In the genomic region with DNA sequence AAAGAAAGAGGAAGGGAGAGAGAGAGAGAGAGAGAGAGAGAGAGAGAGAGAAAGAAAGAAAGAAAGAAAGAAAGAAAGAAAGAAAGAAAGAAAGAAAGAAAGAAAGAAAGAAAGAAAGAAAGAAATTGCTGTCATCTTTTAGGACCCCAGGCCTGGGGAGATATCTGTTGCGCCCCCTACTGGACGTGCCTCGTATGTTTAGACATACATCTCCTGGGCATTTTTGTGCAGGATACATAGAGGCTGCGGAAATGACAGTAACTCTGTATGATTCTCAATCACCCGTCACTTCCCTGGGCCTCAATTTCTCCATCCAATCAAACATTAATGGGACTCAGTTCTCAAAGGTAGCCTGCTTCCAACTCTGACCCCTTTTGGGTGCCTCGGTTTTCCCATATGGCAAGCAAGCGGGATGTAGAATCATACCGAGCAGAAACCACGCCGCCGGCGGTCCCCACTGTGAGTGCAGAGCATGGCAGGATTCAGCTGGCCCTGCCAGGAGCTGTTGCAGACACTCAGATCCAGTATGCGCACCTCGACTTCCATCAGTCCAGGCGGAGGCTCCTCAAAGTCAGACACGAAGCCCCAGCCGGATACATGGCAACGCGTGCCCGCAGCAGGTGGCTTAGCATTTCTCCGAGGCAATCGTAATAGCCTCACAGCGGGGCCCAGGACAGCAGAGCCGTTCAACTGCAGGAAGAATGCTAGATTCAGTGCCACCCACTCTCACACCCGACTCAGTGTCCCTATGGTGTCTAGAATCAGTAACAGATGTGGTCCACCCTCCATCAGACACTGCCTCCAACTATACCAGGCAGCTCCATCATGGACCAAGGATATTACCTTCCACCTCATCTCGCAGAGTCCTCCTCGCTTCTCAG, we compare ENCODE assay signal across 8 mouse cellular contexts. TPM values are rescaled to one million over a fixed set of nuclear protein-coding genes. Genes with fewer than 3 reads are reported as not detected.
DNase-seq lines count a peak whose midpoint lies in the region; ATAC-seq and TF ChIP-seq lines count a peak whose summit lies in the region.

No protein-coding gene starts in this region.

- H3K9me3 ChIP-seq in forebrain, embryonic 14.5 days (replicated peaks; ENCODE audit: control insufficient read depth, low read length) = no peaks in the 10 kb centered on the region
- no peaks in the 10 kb centered on the region for H3K9me3 ChIP-seq in forebrain, embryonic 12.5 days
- H3K9me3 ChIP-seq in midbrain, embryonic 11.5 days (ENCODE audit: control insufficient read depth, low read length) = no peaks in the 10 kb centered on the region
- H3K9me3 ChIP-seq in midbrain, embryonic 16.5 days (replicated peaks; ENCODE audit: control insufficient read depth, low read length, poor library complexity, severe bottlenecking) = no peaks in the 10 kb centered on the region

- no peaks in the 10 kb centered on the region for H3K36me3 ChIP-seq in forebrain, embryonic 14.5 days (ENCODE audit: control insufficient read depth, insufficient read depth, low read length)
- no peaks in the 10 kb centered on the region for H3K36me3 ChIP-seq in forebrain, embryonic 12.5 days (replicated peaks)
- no peaks in the 10 kb centered on the region for H3K36me3 ChIP-seq in midbrain, embryonic 11.5 days (ENCODE audit: control insufficient read depth, insufficient read depth, low read length)
- no peaks in the 10 kb centered on the region for H3K36me3 ChIP-seq in midbrain, embryonic 16.5 days (ENCODE audit: control insufficient read depth, insufficient read depth, low read length)
- H3K36me3 ChIP-seq in testis, adult 2 months (ENCODE audit: control insufficient read depth, insufficient read depth, low read length) = no peaks in the 10 kb centered on the region

- ATAC-seq in forebrain, embryonic 14.5 days = no peak
- no peak for ATAC-seq in forebrain, embryonic 12.5 days (ENCODE audit: low FRiP score)
- ATAC-seq in midbrain, embryonic 11.5 days (ENCODE audit: low FRiP score) = no peak
- no peak for ATAC-seq in midbrain, embryonic 16.5 days

- peak; percentile 41 for TF ChIP-seq CTCF in cortical plate, adult 2 months (IDR thresholded peaks at IDR 0.05; ENCODE audit: extremely low read depth, insufficient read depth, low read length)
- TF ChIP-seq CTCF in testis, adult 2 months (IDR thresholded peaks at IDR 0.05; ENCODE audit: control insufficient read depth, insufficient read depth, insufficient replicate concordance, low read depth, low read length) = peak; percentile 37; the same call in 1 of the 2 replicates

- no peak overlapping the region for H3K9ac ChIP-seq in forebrain, embryonic 14.5 days (ENCODE audit: low read length)
- H3K9ac ChIP-seq in forebrain, embryonic 12.5 days = no peak overlapping the region
- no peak overlapping the region for H3K9ac ChIP-seq in midbrain, embryonic 11.5 days (ENCODE audit: low read length)
- H3K9ac ChIP-seq in midbrain, embryonic 16.5 days (ENCODE audit: low read depth, low read length) = no peak overlapping the region

- 0 out of 2 replicates have a peak, but pooled peaks cover 2% of the 10 kb centered on the region for H3K4me1 ChIP-seq in forebrain, embryonic 14.5 days (ENCODE audit: control insufficient read depth, insufficient read depth, low read length)
- peaks cover 16% of the 10 kb centered on the region for H3K4me1 ChIP-seq in forebrain, embryonic 12.5 days
- peaks cover 8% of the 10 kb centered on the region for H3K4me1 ChIP-seq in midbrain, embryonic 11.5 days (ENCODE audit: control insufficient read depth, insufficient read depth, low read length)
- H3K4me1 ChIP-seq in midbrain, embryonic 16.5 days (ENCODE audit: control insufficient read depth, insufficient read depth, low read length) = no peaks in the 10 kb centered on the region
- peaks cover 2% of the 10 kb centered on the region; the same call in 1 of the 2 replicates for H3K4me1 ChIP-seq in cortical plate, adult 2 months (ENCODE audit: control insufficient read depth, insufficient read depth, low read length)
- H3K4me1 ChIP-seq in testis, adult 2 months (ENCODE audit: control insufficient read depth, insufficient read depth, low read length) = peaks cover 15% of the 10 kb centered on the region

- no peak overlapping the region for H3K27ac ChIP-seq in forebrain, embryonic 14.5 days (ENCODE audit: low read depth, low read length)
- H3K27ac ChIP-seq in forebrain, embryonic 12.5 days = no peak overlapping the region
- no peak overlapping the region for H3K27ac ChIP-seq in midbrain, embryonic 11.5 days (ENCODE audit: low read depth, low read length)
- no peak overlapping the region for H3K27ac ChIP-seq in midbrain, embryonic 16.5 days (ENCODE audit: low read length)
- no peak overlapping the region for H3K27ac ChIP-seq in cortical plate, adult 2 months (ENCODE audit: insufficient read depth, low read length)
- H3K27ac ChIP-seq in testis, adult 2 months (ENCODE audit: control insufficient read depth, insufficient read depth, low read depth, low read length) = no peak overlapping the region

- no peak overlapping the region for H3K4me3 ChIP-seq in forebrain, embryonic 14.5 days (ENCODE audit: low read depth, low read length)
- no peak overlapping the region for H3K4me3 ChIP-seq in forebrain, embryonic 12.5 days (replicated peaks)
- no peak overlapping the region for H3K4me3 ChIP-seq in midbrain, embryonic 11.5 days (ENCODE audit: low read depth, low read length)
- H3K4me3 ChIP-seq in midbrain, embryonic 16.5 days (ENCODE audit: low read depth, low read length) = no peak overlapping the region
- H3K4me3 ChIP-seq in cortical plate, adult 2 months (ENCODE audit: insufficient read depth, low read length) = no peak overlapping the region
- H3K4me3 ChIP-seq in testis, adult 2 months (ENCODE audit: control insufficient read depth, low read depth, low read length) = no peak overlapping the region

- peak; percentile 59 for DNase-seq in forebrain, embryonic 14.5 days (ENCODE audit: low spot score)
- DNase-seq in midbrain, embryonic 11.5 days (ENCODE audit: low spot score, missing footprints) = peak; percentile 91
- no peak for DNase-seq in urinary bladder, postnatal 25 days (ENCODE audit: low spot score)
- DNase-seq in heart, postnatal 25 days (ENCODE audit: low spot score) = no peak

- TF ChIP-seq POLR2A in cortical plate, adult 2 months (IDR thresholded peaks at IDR 0.05; ENCODE audit: extremely low read depth, insufficient read depth, low read length) = no peak
- no peak for TF ChIP-seq POLR2A in testis, adult 2 months (IDR thresholded peaks at IDR 0.05; ENCODE audit: control insufficient read depth, low read depth, low read length)

- intact Hi-C loops in heart, postnatal 25 days (cut with DNase I) = loop anchor here (2.0 kb wide), 1 partner anchor 15 kb away; no protein-coding TSS in a partner anchor

- H3K27me3 ChIP-seq in forebrain, embryonic 14.5 days (replicated peaks; ENCODE audit: control insufficient read depth, insufficient read depth, low read length) = peaks cover 8% of the 10 kb centered on the region
- peaks cover 59% of the 10 kb centered on the region for H3K27me3 ChIP-seq in forebrain, embryonic 12.5 days
- H3K27me3 ChIP-seq in midbrain, embryonic 11.5 days (ENCODE audit: control insufficient read depth, insufficient read depth, low read length) = peaks cover 16% of the 10 kb centered on the region
- peaks cover 12% of the 10 kb centered on the region for H3K27me3 ChIP-seq in midbrain, embryonic 16.5 days (ENCODE audit: control insufficient read depth, insufficient read depth, low read depth, low read length)
- H3K27me3 ChIP-seq in testis, adult 2 months (ENCODE audit: control insufficient read depth, insufficient read depth, low read length) = no peaks in the 10 kb centered on the region

- 39% methylated on average over 27 of the region's 27 CpGs for WGBS in forebrain, embryonic 14.5 days
- WGBS in forebrain, embryonic 12.5 days = 36% methylated on average over 27 of the region's 27 CpGs
- WGBS in midbrain, embryonic 11.5 days = 48% methylated on average over 27 of the region's 27 CpGs
- WGBS in midbrain, embryonic 16.5 days = 35% methylated on average over 27 of the region's 27 CpGs

- no peak overlapping the region for H3K4me2 ChIP-seq in forebrain, embryonic 14.5 days (ENCODE audit: low read length)
- H3K4me2 ChIP-seq in forebrain, embryonic 12.5 days = no peak overlapping the region
- no peak overlapping the region for H3K4me2 ChIP-seq in midbrain, embryonic 11.5 days
- no peak overlapping the region for H3K4me2 ChIP-seq in midbrain, embryonic 16.5 days (ENCODE audit: low read length)

RNA-seq across cellular contexts. Expression of gene Prss57, which starts 6.6 kb away (rescaled TPM):
- 0.37 TPM in 1 of 2 replicates, not detected in the other for polyA plus RNA-seq in forebrain, embryonic 14.5 days (2014; fragmentation: Nextera tagmentation; extraction: Ambion mirVana)
- 0.09 TPM in 1 of 2 replicates, not detected in the other for polyA plus RNA-seq in forebrain, embryonic 12.5 days (2016; fragmentation: Nextera tagmentation; extraction: Ambion mirVana)
- polyA plus RNA-seq in midbrain, embryonic 11.5 days (2014; fragmentation: Nextera tagmentation; extraction: Ambion mirVana) = 0.10 and 0.40 TPM in 2 replicates
- polyA plus RNA-seq in midbrain, embryonic 16.5 days (2015; fragmentation: Nextera tagmentation; extraction: Ambion mirVana) = 0.19 TPM in 2 replicates
- polyA plus RNA-seq in cortical plate, adult 2 months (2012; rRNA removed) = 1.4 and 2.1 TPM in 2 replicates
- 0.11 TPM in 1 of 2 replicates, not detected in the other for polyA plus RNA-seq in testis, adult 2 months (2012; rRNA removed)
- not detected for total RNA-seq in heart, postnatal 25 days (2021)

RNA-seq across cellular contexts. Expression of gene Fstl3, which starts 7.1 kb away (rescaled TPM):
- 0.58 and 0.96 TPM in 2 replicates for polyA plus RNA-seq in forebrain, embryonic 14.5 days (2014; fragmentation: Nextera tagmentation; extraction: Ambion mirVana)
- 0.55 and 1.0 TPM in 2 replicates for polyA plus RNA-seq in forebrain, embryonic 12.5 days (2016; fragmentation: Nextera tagmentation; extraction: Ambion mirVana)
- 0.60 and 1.2 TPM in 2 replicates for polyA plus RNA-seq in midbrain, embryonic 11.5 days (2014; fragmentation: Nextera tagmentation; extraction: Ambion mirVana)
- polyA plus RNA-seq in midbrain, embryonic 16.5 days (2015; fragmentation: Nextera tagmentation; extraction: Ambion mirVana) = 2.2 and 3.5 TPM in 2 replicates
- polyA plus RNA-seq in cortical plate, adult 2 months (2012; rRNA removed) = 5.7 and 5.9 TPM in 2 replicates
- polyA plus RNA-seq in testis, adult 2 months (2012; rRNA removed) = 13.8 and 16.1 TPM in 2 replicates
- 1 to 10 TPM; 2.9 to 4.2 TPM for total RNA-seq in heart, postnatal 25 days (2021)

RNA-seq across cellular contexts. Expression of gene Palm, which starts 9.2 kb away (rescaled TPM):
- polyA plus RNA-seq in forebrain, embryonic 14.5 days (2014; fragmentation: Nextera tagmentation; extraction: Ambion mirVana) = 182 and 257 TPM in 2 replicates
- polyA plus RNA-seq in forebrain, embryonic 12.5 days (2016; fragmentation: Nextera tagmentation; extraction: Ambion mirVana) = 184 and 194 TPM in 2 replicates
- 109 and 129 TPM in 2 replicates for polyA plus RNA-seq in midbrain, embryonic 11.5 days (2014; fragmentation: Nextera tagmentation; extraction: Ambion mirVana)
- polyA plus RNA-seq in midbrain, embryonic 16.5 days (2015; fragmentation: Nextera tagmentation; extraction: Ambion mirVana) = 318 and 333 TPM in 2 replicates
- 294 and 331 TPM in 2 replicates for polyA plus RNA-seq in cortical plate, adult 2 months (2012; rRNA removed)
- polyA plus RNA-seq in testis, adult 2 months (2012; rRNA removed) = 8.1 and 9.1 TPM in 2 replicates
- total RNA-seq in heart, postnatal 25 days (2021) = 10 to 100 TPM; 70.3 to 77.3 TPM

RNA-seq across cellular contexts. Expression of gene Rnf126, which starts 17.4 kb away (rescaled TPM):
- polyA plus RNA-seq in forebrain, embryonic 14.5 days (2014; fragmentation: Nextera tagmentation; extraction: Ambion mirVana) = 60.6 and 75.7 TPM in 2 replicates
- polyA plus RNA-seq in forebrain, embryonic 12.5 days (2016; fragmentation: Nextera tagmentation; extraction: Ambion mirVana) = 96.8 and 103 TPM in 2 replicates
- polyA plus RNA-seq in midbrain, embryonic 11.5 days (2014; fragmentation: Nextera tagmentation; extraction: Ambion mirVana) = 69.9 and 81.9 TPM in 2 replicates
- 90.2 and 92.3 TPM in 2 replicates for polyA plus RNA-seq in midbrain, embryonic 16.5 days (2015; fragmentation: Nextera tagmentation; extraction: Ambion mirVana)
- 157 TPM in 2 replicates for polyA plus RNA-seq in cortical plate, adult 2 months (2012; rRNA removed)
- polyA plus RNA-seq in testis, adult 2 months (2012; rRNA removed) = 989 and 1,153 TPM in 2 replicates
- 10 to 100 TPM; 21.2 to 22.8 TPM for total RNA-seq in heart, postnatal 25 days (2021)

RNA-seq across cellular contexts. Expression of gene Fgf22, which starts 29.3 kb away (rescaled TPM):
- polyA plus RNA-seq in forebrain, embryonic 14.5 days (2014; fragmentation: Nextera tagmentation; extraction: Ambion mirVana) = 0.28 and 0.38 TPM in 2 replicates
- polyA plus RNA-seq in forebrain, embryonic 12.5 days (2016; fragmentation: Nextera tagmentation; extraction: Ambion mirVana) = 0.47 and 0.68 TPM in 2 replicates
- polyA plus RNA-seq in midbrain, embryonic 11.5 days (2014; fragmentation: Nextera tagmentation; extraction: Ambion mirVana) = 0.08 and 0.32 TPM in 2 replicates
- 1.8 TPM in 2 replicates for polyA plus RNA-seq in midbrain, embryonic 16.5 days (2015; fragmentation: Nextera tagmentation; extraction: Ambion mirVana)
- 6.5 and 9.7 TPM in 2 replicates for polyA plus RNA-seq in cortical plate, adult 2 months (2012; rRNA removed)
- 0.28 and 0.53 TPM in 2 replicates for polyA plus RNA-seq in testis, adult 2 months (2012; rRNA removed)
- not detected for total RNA-seq in heart, postnatal 25 days (2021)

Comparison
In these comparisons a context has a peak if more than half of its experiments do, and no peak if none do; other contexts are left out.
1. DNase-seq: peak in forebrain, embryonic 14.5 days (single experiment) and midbrain, embryonic 11.5 days (single experiment); none in urinary bladder, postnatal 25 days (single experiment) and heart, postnatal 25 days (single experiment).
2. RNA of gene Palm, which starts 9.2 kb away (polyA plus RNA-seq): 318 to 333 TPM in midbrain, embryonic 16.5 days, 294 to 331 TPM in cortical plate, adult 2 months, 184 to 194 TPM in forebrain, embryonic 12.5 days, 182 to 257 TPM in forebrain, embryonic 14.5 days and 109 to 129 TPM in midbrain, embryonic 11.5 days; 8.1 to 9.1 TPM in testis, adult 2 months; every median in the first group is over 10 times any median in the second.